Comparison of ENCODE assay signal across 18 mouse cellular contexts in genomic region chr19:20035223-20035622, GRCm38 (mm10).
"Had no signal": no experiment of that assay in that cellular context is flagged by ENCODE, and none has a peak within 500 bp of the region (broad histone marks: within the 10 kb centered on the region; RNA-seq: fewer than 3 reads in every experiment).

No protein-coding gene starts in this region.

- H3K9ac ChIP-seq: liver, embryonic 15.5 days; liver, postnatal 0 days; lung, embryonic 15.5 days; midbrain, embryonic 13.5 days; neural tube, embryonic 12.5 days; stomach, embryonic 15.5 days had no signal

- H3K4me3 ChIP-seq: liver, embryonic 15.5 days; lung, embryonic 15.5 days; megakaryocyte, embryonic 14.5 days; midbrain, embryonic 13.5 days; neural tube, embryonic 12.5 days; stomach, embryonic 15.5 days had no signal

- H3K4me2 ChIP-seq: liver, embryonic 15.5 days; lung, embryonic 15.5 days; midbrain, embryonic 11.5 days; midbrain, embryonic 13.5 days; neural tube, embryonic 12.5 days; stomach, embryonic 15.5 days had no signal

- H3K4me1 ChIP-seq: liver, embryonic 15.5 days; lung, embryonic 15.5 days; megakaryocyte, embryonic 14.5 days; midbrain, embryonic 13.5 days; neural tube, embryonic 12.5 days; stomach, embryonic 15.5 days had no signal

- H3K36me3 ChIP-seq: liver, embryonic 15.5 days; lung, embryonic 15.5 days; midbrain, embryonic 13.5 days; neural tube, embryonic 12.5 days; stomach, embryonic 15.5 days had no signal

- H3K27me3 ChIP-seq: liver, embryonic 15.5 days; lung, embryonic 15.5 days; megakaryocyte, embryonic 14.5 days; midbrain, embryonic 13.5 days; neural tube, embryonic 12.5 days; stomach, embryonic 15.5 days had no signal

- ATAC-seq: liver, postnatal 0 days; lung, postnatal 0 days; midbrain, embryonic 13.5 days had no signal

- H3K27ac ChIP-seq: liver, embryonic 15.5 days; lung, embryonic 15.5 days; macrophage; midbrain, embryonic 13.5 days; neural tube, embryonic 12.5 days; stomach, embryonic 15.5 days; stomach, postnatal 0 days had no signal

- H3K9me3 ChIP-seq: liver, embryonic 15.5 days; lung, embryonic 15.5 days; megakaryocyte, embryonic 14.5 days; midbrain, embryonic 13.5 days; neural tube, embryonic 12.5 days; stomach, embryonic 15.5 days had no signal

- DNase-seq: liver, postnatal 0 days; lung, adult 2 months; lung, postnatal 14 days; lung, postnatal 36 days; right cerebral cortex, postnatal 14 days; thymus, adult 2 months; thymus, postnatal 25 days; thymus, postnatal 4 days had no signal
